Mouse (Mus musculus) C2C12 (cell line): Measurements from ENCODE around the gene Slc8b1.

Experiments
- CTCF ChIP-seq: IDR thresholded peaks from one replicate; pipeline ENCODE4 v1.5.1; 2011; ENCODE audit not compliant: control insufficient read depth, insufficient read depth, insufficient read length
- MYOD1 ChIP-seq: IDR thresholded peaks from one replicate; pipeline ENCODE4 v1.6.1; 2011; ENCODE audit warnings: low read depth; ENCODE audit not compliant: control insufficient read depth, insufficient read length

- no peak for TF ChIP-seq CTCF
- TF ChIP-seq MYOD1: no peak
These were observed 25.7 kb downstream of the Slc8b1 start for GRCm38 (mm10) chr5:120536632-120537031.
